Mouse (Mus musculus) midbrain, embryonic 16.5 days (tissue): Measurements from ENCODE around the gene Ccdc14. TPM values are rescaled to one million over a fixed set of nuclear protein-coding genes. Genes with fewer than 3 reads are reported as not detected.

ENCODE experiments used
- ATAC-seq: fragments of 200-750 bp; cut with Nextera tagmentation; 2 replicates; pipeline ENCODE4 v1.8.0; 2017; ENCODE audit warnings: moderate TSS enrichment
- H3K27ac ChIP-seq: fragments of 300-500 bp; sonication (generic); 2 replicates; pipeline ENCODE4 v1.5.1; 2014; ENCODE audit warnings: mild to moderate bottlenecking, low read length, mixed read lengths
- H3K27me3 ChIP-seq: fragments of 300-500 bp; sonication (generic); 2 replicates; pipeline ENCODE4 v1.6.1; 2014; ENCODE audit warnings: low read depth, low read length, mixed read lengths; ENCODE audit not compliant: control insufficient read depth, insufficient read depth
- H3K36me3 ChIP-seq: fragments of 300-500 bp; sonication (generic); 2 replicates; pipeline ENCODE4 v1.6.1; 2014; ENCODE audit warnings: mild to moderate bottlenecking, low read length, moderate library complexity, mixed read lengths; ENCODE audit not compliant: control insufficient read depth, insufficient read depth
- H3K4me1 ChIP-seq: fragments of 300-500 bp; sonication (generic); 2 replicates; pipeline ENCODE4 v1.6.1; 2014; ENCODE audit warnings: mild to moderate bottlenecking, low read length, mixed read lengths; ENCODE audit not compliant: control insufficient read depth, insufficient read depth
- H3K4me2 ChIP-seq: fragments of 300-500 bp; sonication (generic); 2 replicates; pipeline ENCODE4 v1.6.1; 2014; ENCODE audit warnings: mild to moderate bottlenecking, low read length, mixed read lengths
- H3K4me3 ChIP-seq: fragments of 300-500 bp; sonication (generic); 2 replicates; pipeline ENCODE4 v1.5.1; 2014; ENCODE audit warnings: low read depth, mild to moderate bottlenecking, low read length, moderate library complexity, mixed read lengths
- H3K9ac ChIP-seq: fragments of 300-500 bp; sonication (generic); 2 replicates; pipeline ENCODE4 v1.6.1; 2014; ENCODE audit warnings: low read depth, low read length, mixed read lengths
- H3K9me3 ChIP-seq: fragments of 300-500 bp; sonication (generic); replicated peaks from 2 replicates; pipeline ENCODE4 v1.6.1; 2014; ENCODE audit warnings: mild to moderate bottlenecking, low read length, mixed read lengths; ENCODE audit not compliant: control insufficient read depth, poor library complexity, severe bottlenecking
- whole genome bisulfite sequencing: fragments of 180-500 bp; shearing (Covaris S2); extraction: QIAGEN DNeasy Blood & Tissue Kit; methylation state at CpG from one replicate; pipeline ENCODE4 v1.1.7; 2014; 5-methylcytosine and 5-hydroxymethylcytosine counted together
- polyA plus RNA-seq: library from polyadenylated mRNA; unstranded; fragments of >200 nt; fragmentation: Nextera tagmentation; extraction: Ambion mirVana; gene quantifications from 2 replicates; pipeline ENCODE4 v1.2.1, GENCODE M21; 2015

Ccdc14 gene
- polyA plus RNA-seq, 1 experiment from 2014 or later, result 3.2 TPM

GRCm38 (mm10) chr16:34763959-34764591 is 73.7 kb downstream of the Ccdc14 start:
- no peaks in the 10 kb centered on the region for H3K9me3 ChIP-seq
- H3K27ac ChIP-seq, result no peak overlapping the region
- ATAC-seq, result no peak
- H3K36me3 ChIP-seq, result no peaks in the 10 kb centered on the region
- H3K4me2 ChIP-seq, result no peak overlapping the region
- no peaks in the 10 kb centered on the region for H3K27me3 ChIP-seq
- no peak overlapping the region for H3K9ac ChIP-seq
- no peaks in the 10 kb centered on the region for H3K4me1 ChIP-seq
- no peak overlapping the region for H3K4me3 ChIP-seq
- 75% methylated on average over 9 of the region's 9 CpGs for WGBS

GRCm38 (mm10) chr16:34765666-34766065 is 75.2 kb downstream of the Ccdc14 start:
- H3K27me3 ChIP-seq, result no peaks in the 10 kb centered on the region
- no peaks in the 10 kb centered on the region for H3K36me3 ChIP-seq
- H3K9me3 ChIP-seq, result no peaks in the 10 kb centered on the region
- no peak for ATAC-seq
- no peak overlapping the region for H3K4me2 ChIP-seq
- H3K9ac ChIP-seq, result no peak overlapping the region
- H3K4me3 ChIP-seq, result no peak overlapping the region
- no peak overlapping the region for H3K27ac ChIP-seq
- no peaks in the 10 kb centered on the region for H3K4me1 ChIP-seq
- WGBS, result 67% methylated on average over 1 of the region's 1 CpGs

GRCm38 (mm10) chr16:34766193-34766592 is 75.8 kb downstream of the Ccdc14 start:
- no peak overlapping the region for H3K4me3 ChIP-seq
- H3K9me3 ChIP-seq, result no peaks in the 10 kb centered on the region
- WGBS, result 85% methylated on average over 1 of the region's 1 CpGs
- no peaks in the 10 kb centered on the region for H3K27me3 ChIP-seq
- ATAC-seq, result no peak
- H3K4me2 ChIP-seq, result no peak overlapping the region
- no peaks in the 10 kb centered on the region for H3K4me1 ChIP-seq
- H3K36me3 ChIP-seq, result no peaks in the 10 kb centered on the region
- no peak overlapping the region for H3K27ac ChIP-seq
- H3K9ac ChIP-seq, result no peak overlapping the region

GRCm38 (mm10) chr16:34767443-34767842 is 77.0 kb downstream of the Ccdc14 start:
- no peak overlapping the region for H3K27ac ChIP-seq
- no peak overlapping the region for H3K4me3 ChIP-seq
- no peak for ATAC-seq
- no peaks in the 10 kb centered on the region for H3K36me3 ChIP-seq
- H3K4me2 ChIP-seq, result no peak overlapping the region
- no peaks in the 10 kb centered on the region for H3K27me3 ChIP-seq
- 93% methylated on average over 2 of the region's 2 CpGs for WGBS
- H3K4me1 ChIP-seq, result peaks cover 4% of the 10 kb centered on the region
- H3K9me3 ChIP-seq, result no peaks in the 10 kb centered on the region
- no peak overlapping the region for H3K9ac ChIP-seq

GRCm38 (mm10) chr16:34768436-34768835 is 78.0 kb downstream of the Ccdc14 start:
- H3K9ac ChIP-seq, result no peak overlapping the region
- no peaks in the 10 kb centered on the region for H3K27me3 ChIP-seq
- WGBS, result 48% methylated on average over 4 of the region's 4 CpGs
- ATAC-seq, result no peak
- H3K9me3 ChIP-seq, result no peaks in the 10 kb centered on the region
- H3K4me1 ChIP-seq, result peaks cover 12% of the 10 kb centered on the region
- no peak overlapping the region for H3K4me2 ChIP-seq
- no peak overlapping the region for H3K27ac ChIP-seq
- H3K4me3 ChIP-seq, result no peak overlapping the region
- H3K36me3 ChIP-seq, result no peaks in the 10 kb centered on the region

GRCm38 (mm10) chr16:34770127-34770526 is 79.7 kb downstream of the Ccdc14 start:
- no peak for ATAC-seq
- H3K36me3 ChIP-seq, result no peaks in the 10 kb centered on the region
- no peaks in the 10 kb centered on the region; the same call in 1 of the 2 replicates for H3K27me3 ChIP-seq
- H3K4me3 ChIP-seq, result no peak overlapping the region
- H3K9ac ChIP-seq, result no peak overlapping the region
- H3K4me2 ChIP-seq, result no peak overlapping the region
- peaks cover 12% of the 10 kb centered on the region for H3K4me1 ChIP-seq
- no peak overlapping the region for H3K27ac ChIP-seq
- H3K9me3 ChIP-seq, result no peaks in the 10 kb centered on the region
- WGBS, result 93% methylated on average over 4 of the region's 4 CpGs

GRCm38 (mm10) chr16:34772445-34773032 is 82.1 kb downstream of the Ccdc14 start:
- peaks cover 12% of the 10 kb centered on the region for H3K4me1 ChIP-seq
- H3K9me3 ChIP-seq, result no peaks in the 10 kb centered on the region
- H3K9ac ChIP-seq, result no peak overlapping the region
- no peaks in the 10 kb centered on the region; the same call in 1 of the 2 replicates for H3K27me3 ChIP-seq
- H3K36me3 ChIP-seq, result no peaks in the 10 kb centered on the region
- no peak overlapping the region for H3K4me3 ChIP-seq
- 6% methylated on average over 4 of the region's 4 CpGs for WGBS
- no peak overlapping the region for H3K4me2 ChIP-seq
- H3K27ac ChIP-seq, result peak overlapping the region; percentile 19
- ATAC-seq, result peak; percentile 90

Other genes with a start within 250 kb of the Ccdc14 start
- 31.3 and 33.2 TPM in 2 replicates for gene Kalrn, start 117.1 kb upstream of the Ccdc14 start, polyA plus RNA-seq
- not detected in 2 replicates for gene Ropn1, start 40.7 kb upstream of the Ccdc14 start, polyA plus RNA-seq
- 5.7 and 7.7 TPM in 2 replicates for gene Mylk, start 54.6 kb downstream of the Ccdc14 start, polyA plus RNA-seq